Mouse (Mus musculus): Measurements from ENCODE around the gene Gm4724.
"Not testable (repeated sequence)": the region's sequence is repeated elsewhere in the genome, so short reads cannot be mapped to it uniquely, and the experiment has no call there.

Gene Gm4724

DNA sequence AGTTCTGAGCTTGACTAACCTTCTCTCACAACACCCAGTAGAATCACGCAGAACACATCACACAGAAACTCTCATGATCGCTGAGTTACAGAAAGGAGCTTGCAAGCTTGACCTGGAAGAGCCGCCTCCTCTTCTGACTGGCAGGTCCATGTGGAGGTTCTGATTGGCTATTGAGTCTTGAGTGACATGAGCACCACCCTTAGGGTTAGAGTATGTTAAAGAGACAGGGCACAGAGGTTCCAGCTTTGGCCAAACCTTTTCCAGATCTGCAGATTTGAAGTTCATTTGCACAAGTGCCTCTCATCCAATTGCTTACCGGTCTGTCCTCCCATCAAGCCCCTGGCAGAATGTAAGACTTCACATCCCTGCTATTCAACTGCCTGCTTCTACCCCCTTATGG, at the start of gene Gm4724:
Gene Gm4724, minus strand, starts transcription at position 101 of the 400 bp plus-strand sequence.
- not testable (repeated sequence) for DNase-seq

DNA sequence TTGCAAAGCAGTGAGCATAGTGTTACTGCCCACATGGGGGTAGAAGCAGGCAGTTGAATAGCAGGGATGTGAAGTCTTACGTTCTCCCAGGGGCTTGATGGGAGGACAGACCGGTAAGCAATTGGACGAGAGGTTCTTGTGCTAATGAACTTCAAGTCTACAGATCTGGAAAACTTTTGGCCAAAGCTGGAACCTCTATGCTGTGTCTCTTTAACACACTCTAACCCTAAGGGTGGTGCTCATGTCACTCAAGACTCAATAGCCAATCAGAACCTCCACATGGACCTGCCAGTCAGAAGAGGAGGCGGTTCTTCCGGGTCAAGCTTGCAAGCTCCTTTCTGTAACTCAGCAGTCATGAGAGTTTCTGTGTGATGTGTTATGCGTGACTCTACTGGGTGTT, 34.1 kb upstream of the Gm4724 start, which contains the start of gene Zfp965:
Gene Zfp965, plus strand, starts transcription at position 301 of the 400 bp plus-strand sequence.
- not testable (repeated sequence) for DNase-seq

All from thymus, adult 18-20 months (tissue).